Mouse (Mus musculus): ENCODE results near the gene Gm3411. TPM values are rescaled to one million over a fixed set of nuclear protein-coding genes. Genes with fewer than 3 reads are reported as not detected.
"Not testable (repeated sequence)": the region's sequence is repeated elsewhere in the genome, so short reads cannot be mapped to it uniquely, and the experiment has no call there.

Gene Gm3411
- total RNA-seq (2021): 1 to 10 TPM; 3.5 to 4.0 TPM
- long read RNA-seq, partial matches to known transcripts: 0 of 1 reads
- long read RNA-seq, other reads (novel, unspliced or antisense): 1 of 1 reads

- peak; percentile 53 to 61 for DNase-seq (ENCODE audit: low spot score in 2 of 2)
These were observed at the start of gene Gm3411 for GRCm38 (mm10) chr14:6286931-6287715. TSS of gene Gm3411 (minus strand) at chr14:6287250.

- not testable (repeated sequence) for DNase-seq (ENCODE audit: low spot score in 2 of 2)
These were observed 17.7 kb upstream of the Gm3411 start, which contains the start of gene Gm21103 for GRCm38 (mm10) chr14:6304743-6305142. TSS of gene Gm21103 (minus strand) at chr14:6304843.

- DNase-seq (ENCODE audit: low spot score in 2 of 2): not testable (repeated sequence)
These were observed 67.9 kb downstream of the Gm3411 start, which contains the start of gene Gm21560 for GRCm38 (mm10) chr14:6219192-6219591. TSS of gene Gm21560 (minus strand) at chr14:6219292.

Other genes starting within 250 kb of the Gm3411 start
- gene Gm6337, start 229.0 kb downstream of the Gm3411 start, total RNA-seq (2021): not detected
- under 1 TPM in 1 of 2 experiments, not detected in 1; 0.74 TPM for gene Gm8206, start 193.3 kb downstream of the Gm3411 start, total RNA-seq (2021)
- gene Gm3468, start 178.6 kb downstream of the Gm3411 start, total RNA-seq (2021): 1 to 10 TPM; 1.8 to 2.3 TPM
- not detected for gene Gm3476, start 161.4 kb downstream of the Gm3411 start, total RNA-seq (2021)
- gene Gm21560, start 68.0 kb downstream of the Gm3411 start, total RNA-seq (2021): 1 to 10 TPM; 1.5 to 2.8 TPM
- gene Gm21103, start 17.6 kb upstream of the Gm3411 start, total RNA-seq (2021): not detected
- not detected for gene Gm3618, start 56.4 kb upstream of the Gm3411 start, total RNA-seq (2021)
- not detected for gene Gm16440, start 103.1 kb upstream of the Gm3411 start, total RNA-seq (2021)
- gene Gm3591, start 125.2 kb upstream of the Gm3411 start, total RNA-seq (2021): 1 to 10 TPM in 1 of 2 experiments, not detected in 1; 6.8 TPM
- gene Gm3594, start 157.4 kb upstream of the Gm3411 start, total RNA-seq (2021): not detected

Data from layer of hippocampus, postnatal 10 days (tissue).